Mouse (Mus musculus) lung, postnatal 36 days (tissue): ENCODE results near the gene Wdr25.
A peak's percentile ranks its signal among the peaks of the same experiment; 100 is the strongest.

Experiments used
- DNase-seq: peaks from one replicate; pipeline ENCODE4 v3.0.0; 2022; ENCODE audit warnings: mixed read lengths

Gene Wdr25

GRCm38 (mm10) chr12:108939317-108939716 lies 45.9 kb downstream of the Wdr25 start:
- DNase-seq: no peak

- no peak for DNase-seq
Measured at GRCm38 (mm10) chr12:108940255-108940654, 46.8 kb downstream of the Wdr25 start.

GRCm38 (mm10) chr12:108941282-108941681 lies 47.9 kb downstream of the Wdr25 start:
- no peak for DNase-seq

- DNase-seq: no peak
Measured at GRCm38 (mm10) chr12:108942203-108942923, 48.9 kb downstream of the Wdr25 start.

- DNase-seq: no peak
Measured at GRCm38 (mm10) chr12:108953011-108953550, 59.6 kb downstream of the Wdr25 start.

- peak; percentile 12 for DNase-seq
Measured at GRCm38 (mm10) chr12:108953838-108954237, 60.4 kb downstream of the Wdr25 start.

GRCm38 (mm10) chr12:108954456-108954855 lies 61.0 kb downstream of the Wdr25 start:
- DNase-seq: no peak

- no peak for DNase-seq
Measured at GRCm38 (mm10) chr12:108958483-108958882, 65.1 kb downstream of the Wdr25 start.

GRCm38 (mm10) chr12:108958991-108959638 lies 65.7 kb downstream of the Wdr25 start:
- no peak for DNase-seq

GRCm38 (mm10) chr12:108959639-108960219 lies 66.3 kb downstream of the Wdr25 start:
- no peak for DNase-seq

GRCm38 (mm10) chr12:108960225-108960624 lies 66.8 kb downstream of the Wdr25 start:
- peak; percentile 55 for DNase-seq

GRCm38 (mm10) chr12:108967631-108968030 lies 74.2 kb downstream of the Wdr25 start:
- DNase-seq: no peak

GRCm38 (mm10) chr12:108968031-108968430 lies 74.6 kb downstream of the Wdr25 start:
- no peak for DNase-seq

- DNase-seq: no peak
Measured at GRCm38 (mm10) chr12:108971446-108971845, 78.0 kb downstream of the Wdr25 start.

GRCm38 (mm10) chr12:108972234-108972633 lies 78.8 kb downstream of the Wdr25 start:
- no peak for DNase-seq

GRCm38 (mm10) chr12:108979977-108980376 lies 86.5 kb downstream of the Wdr25 start:
- no peak for DNase-seq

- DNase-seq: no peak
Measured at GRCm38 (mm10) chr12:108981941-108982683, 88.7 kb downstream of the Wdr25 start.

- DNase-seq: no peak
Measured at GRCm38 (mm10) chr12:108982684-108982960, 89.2 kb downstream of the Wdr25 start.

GRCm38 (mm10) chr12:108983496-108983895 lies 90.1 kb downstream of the Wdr25 start:
- no peak for DNase-seq

- DNase-seq: no peak
Measured at GRCm38 (mm10) chr12:108984471-108984870, 91.0 kb downstream of the Wdr25 start.

- no peak for DNase-seq
Measured at GRCm38 (mm10) chr12:108985025-108985424, 91.6 kb downstream of the Wdr25 start.

- DNase-seq: no peak
Measured at GRCm38 (mm10) chr12:108987448-108987847, 94.0 kb downstream of the Wdr25 start.

GRCm38 (mm10) chr12:108990425-108990824 lies 97.0 kb downstream of the Wdr25 start:
- peak; percentile 40 for DNase-seq
